Mouse (Mus musculus): ENCODE measurements around the gene Gpc6. TPM values are rescaled to one million over a fixed set of nuclear protein-coding genes. Genes with fewer than 3 reads are reported as not detected.

Gene Gpc6
- total RNA-seq, 2 experiments from 2014 or later, result 9.0 to 11.0 TPM

DNA sequence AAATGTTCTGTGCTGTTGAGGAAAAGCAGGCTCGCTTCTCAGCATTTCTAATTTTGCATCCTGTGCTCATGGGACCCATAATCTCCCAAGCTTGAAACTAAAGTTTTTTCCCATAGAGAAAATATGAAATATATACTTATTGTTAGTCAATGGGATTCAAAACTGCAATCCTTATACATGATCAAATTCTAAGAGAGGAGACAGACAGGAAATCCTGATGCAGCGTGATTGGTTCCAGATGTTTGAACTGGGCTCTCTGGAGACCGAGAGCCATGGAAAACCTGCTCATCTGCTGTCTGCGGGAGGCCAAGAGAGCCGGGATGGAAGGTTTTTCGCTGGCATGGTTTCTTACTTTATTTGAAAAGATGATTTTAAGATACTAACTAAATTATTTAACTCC is 649.1 kb downstream of the Gpc6 start:
- DNase-seq (ENCODE audit: low spot score in 2 of 2), result no peak

DNA sequence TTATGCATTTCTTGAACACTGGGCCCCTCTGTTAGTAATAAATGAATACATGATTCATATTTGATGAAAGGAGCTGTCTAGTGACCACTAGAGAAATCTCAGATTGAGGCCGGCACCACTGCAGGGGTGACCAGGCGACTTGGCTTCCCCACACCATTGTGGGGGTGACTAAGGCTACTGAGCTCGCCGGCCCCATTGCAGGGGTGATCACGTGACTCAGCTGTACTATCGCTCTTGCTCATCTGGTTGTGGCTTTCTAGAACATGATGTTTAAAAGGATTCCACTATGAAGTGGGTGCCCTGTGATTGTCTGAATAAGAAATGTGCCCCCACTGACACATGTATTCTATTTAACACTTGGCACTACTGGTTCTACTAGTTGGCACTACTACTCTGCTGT is 656.6 kb downstream of the Gpc6 start:
- DNase-seq (ENCODE audit: low spot score in 2 of 2), result no peak

- DNase-seq (ENCODE audit: low spot score in 2 of 2), result peak in 1 of 2 experiments; percentile 9
Observed at GRCm38 (mm10) chr14:117599758-117600157, 674.6 kb downstream of the Gpc6 start.

GRCm38 (mm10) chr14:117603837-117604236 is 678.7 kb downstream of the Gpc6 start:
- DNase-seq (ENCODE audit: low spot score in 2 of 2), result no peak

DNA sequence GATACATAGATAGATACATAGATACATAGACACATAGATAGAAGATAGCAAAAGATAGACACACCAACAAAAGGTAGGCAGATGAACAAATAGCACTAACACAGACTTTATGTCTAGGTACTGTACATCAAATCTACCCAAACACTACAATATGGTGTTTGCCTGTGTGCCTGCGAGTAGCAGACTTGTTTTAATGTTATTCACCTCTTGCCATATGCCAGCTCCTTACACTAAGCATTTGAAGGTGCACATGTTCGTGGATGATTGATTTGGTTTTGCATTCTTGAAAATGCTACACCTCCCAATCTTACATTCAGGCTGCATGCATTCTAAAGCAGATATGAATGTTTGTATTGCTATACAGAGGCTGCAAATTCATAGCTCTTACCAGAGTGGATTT is 680.6 kb downstream of the Gpc6 start:
- no peak for DNase-seq (ENCODE audit: low spot score in 2 of 2)

DNA sequence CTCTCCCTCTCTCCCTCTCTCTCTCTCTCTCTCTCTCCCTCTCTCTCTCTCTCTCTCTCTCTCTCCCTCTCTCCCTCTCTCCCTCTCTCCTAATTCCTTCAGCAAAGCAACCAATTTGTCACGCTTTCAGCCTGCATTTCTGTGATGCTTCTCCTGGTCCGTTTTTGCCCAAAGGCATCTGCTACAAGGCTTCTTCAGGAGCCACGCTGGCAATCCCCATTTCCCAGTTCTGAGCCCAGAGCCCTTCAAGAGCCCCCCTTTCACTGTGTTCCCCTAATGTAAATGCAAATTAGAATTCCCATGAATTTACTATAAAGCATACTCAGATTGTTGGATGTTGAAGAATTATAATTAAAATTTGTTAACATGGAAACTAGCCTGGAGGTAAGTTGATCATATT is 686.0 kb downstream of the Gpc6 start:
- DNase-seq (ENCODE audit: low spot score in 2 of 2), result no peak

- no peak for DNase-seq (ENCODE audit: low spot score in 2 of 2)
Observed at GRCm38 (mm10) chr14:117625100-117625710, 700.1 kb downstream of the Gpc6 start.

DNA sequence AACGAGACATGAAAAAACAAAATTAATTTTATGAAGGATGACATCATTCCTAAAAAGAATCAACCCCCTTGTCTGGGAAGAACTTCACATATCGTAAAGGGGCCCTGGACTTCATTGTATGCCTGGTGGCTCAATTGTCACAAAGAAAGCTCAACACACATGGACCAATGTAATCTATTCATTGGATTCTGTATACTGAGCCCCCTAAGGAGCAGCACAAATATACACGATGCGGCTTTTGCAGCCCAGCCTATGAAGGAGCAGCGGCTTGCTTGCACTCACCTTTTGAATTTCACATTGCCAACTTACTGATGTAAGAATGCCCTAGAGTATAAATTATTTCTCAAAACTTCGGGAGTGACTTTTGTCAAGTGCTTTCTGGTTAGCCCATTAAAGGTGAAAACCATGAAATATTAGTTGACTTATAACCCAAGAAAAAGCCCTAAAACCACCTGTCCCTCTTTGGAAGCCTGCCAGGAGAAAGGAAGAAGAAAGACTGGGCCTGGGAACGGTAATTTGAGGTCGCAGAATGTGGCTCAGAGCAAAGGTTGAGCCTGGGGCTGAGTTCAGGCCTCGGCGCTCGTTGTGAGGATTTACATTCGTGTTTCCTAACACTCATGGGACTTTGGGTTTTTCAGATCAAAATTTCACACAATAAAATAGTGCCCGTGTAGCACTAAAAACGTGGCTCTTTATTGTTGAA is 709.3 kb downstream of the Gpc6 start:
- DNase-seq (ENCODE audit: low spot score in 2 of 2), result no peak

GRCm38 (mm10) chr14:117641853-117642252 is 716.7 kb downstream of the Gpc6 start:
- DNase-seq (ENCODE audit: low spot score in 2 of 2), result no peak

DNA sequence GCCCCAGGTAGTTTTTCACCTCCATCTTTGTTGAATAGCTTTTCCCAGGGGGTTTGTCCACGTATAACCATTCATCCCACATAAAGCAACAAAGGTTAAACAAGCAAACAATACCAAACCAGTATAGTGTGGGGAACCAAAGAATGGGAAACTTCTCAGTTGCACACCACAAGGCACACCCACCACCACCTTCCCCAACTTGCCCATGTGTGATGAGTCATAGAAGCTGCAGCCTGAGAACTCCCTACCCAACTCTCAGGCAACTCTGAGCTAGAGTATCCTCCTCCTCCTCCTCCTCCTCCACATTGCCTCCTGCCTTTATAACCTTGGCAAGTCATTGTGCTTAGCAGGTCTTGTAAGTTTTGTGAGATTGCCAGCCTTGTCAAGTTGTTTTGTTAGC is 718.0 kb downstream of the Gpc6 start:
- DNase-seq (ENCODE audit: low spot score in 2 of 2), result no peak

DNA sequence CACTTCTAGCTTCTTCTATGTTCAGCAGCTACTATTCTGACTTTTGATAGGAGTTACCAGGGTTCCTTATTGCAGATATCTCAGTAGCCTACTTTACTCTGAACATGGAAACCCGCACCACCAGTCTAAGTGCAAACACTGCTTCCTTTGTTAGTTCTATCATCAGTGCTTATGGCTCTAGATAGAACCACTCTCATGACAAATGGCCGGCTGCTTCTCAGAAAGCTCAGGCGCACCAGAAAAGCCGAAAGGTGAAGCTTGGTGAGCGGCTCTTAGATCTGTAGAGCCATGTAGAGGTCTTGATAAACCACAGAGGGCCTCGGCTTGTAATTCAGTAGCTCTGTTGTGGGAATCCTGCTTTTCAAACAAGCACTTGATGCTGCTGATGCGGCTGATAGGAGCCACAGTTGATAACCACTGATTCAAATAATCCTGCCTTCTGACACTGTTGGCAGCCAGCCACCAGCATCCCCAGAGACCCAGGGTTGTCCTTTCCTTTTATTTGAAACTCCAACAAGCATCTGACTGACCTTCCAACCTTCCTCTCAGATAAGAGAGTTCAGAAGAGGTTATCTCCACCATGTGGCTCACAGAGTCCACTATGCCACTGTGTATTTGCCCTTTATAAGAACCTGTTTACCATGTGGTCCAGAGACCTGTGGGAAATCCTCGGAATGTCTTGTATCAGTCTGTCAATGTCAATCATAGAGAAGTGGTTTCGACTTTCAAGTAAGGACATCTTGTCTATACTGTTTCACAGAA is 723.3 kb downstream of the Gpc6 start:
- no peak for DNase-seq (ENCODE audit: low spot score in 2 of 2)

DNA sequence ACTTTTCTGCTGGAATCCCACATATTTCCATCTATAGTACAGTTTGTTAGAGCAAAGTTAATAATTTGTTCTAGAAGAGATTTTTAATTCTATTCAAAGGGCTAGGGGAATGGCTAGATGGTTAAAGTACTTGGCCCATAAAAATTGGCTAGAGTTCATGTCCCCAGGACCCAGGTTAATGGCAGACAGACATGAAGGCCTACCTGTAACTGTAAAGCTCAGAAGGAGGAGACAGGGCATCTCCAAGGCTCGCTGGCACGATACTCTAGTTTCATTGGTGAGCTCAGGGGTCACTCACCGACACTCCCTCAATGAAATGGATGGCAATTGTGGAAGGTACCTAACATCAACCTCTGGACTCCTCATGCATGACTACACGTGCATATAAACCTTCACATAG is 725.0 kb downstream of the Gpc6 start:
- no peak for DNase-seq (ENCODE audit: low spot score in 2 of 2)

DNA sequence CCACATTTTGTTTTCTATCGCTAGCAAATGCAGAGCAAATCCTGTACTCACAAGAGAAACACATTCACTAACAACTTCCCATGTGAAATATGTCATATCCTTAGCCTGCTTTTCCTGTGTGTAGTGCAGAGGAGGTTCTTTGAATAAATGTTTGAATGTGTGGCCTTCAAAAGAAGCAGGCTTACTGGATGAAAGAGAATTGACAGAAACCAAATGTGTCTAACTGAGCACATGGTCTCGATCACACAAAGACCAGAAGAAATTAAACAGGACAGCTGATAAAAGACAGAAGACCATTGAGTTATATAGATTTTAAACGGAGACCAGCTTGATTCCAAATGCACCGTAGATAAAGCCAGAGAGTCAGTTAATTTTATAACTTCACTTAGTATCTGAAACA is 726.2 kb downstream of the Gpc6 start:
- no peak for DNase-seq (ENCODE audit: low spot score in 2 of 2)

- DNase-seq (ENCODE audit: low spot score in 2 of 2), result no peak
Observed at GRCm38 (mm10) chr14:117651938-117652337, 726.8 kb downstream of the Gpc6 start.

- peak in 1 of 2 experiments; percentile 5 for DNase-seq (ENCODE audit: low spot score in 2 of 2)
Observed at GRCm38 (mm10) chr14:117655382-117655781, 730.3 kb downstream of the Gpc6 start.

DNA sequence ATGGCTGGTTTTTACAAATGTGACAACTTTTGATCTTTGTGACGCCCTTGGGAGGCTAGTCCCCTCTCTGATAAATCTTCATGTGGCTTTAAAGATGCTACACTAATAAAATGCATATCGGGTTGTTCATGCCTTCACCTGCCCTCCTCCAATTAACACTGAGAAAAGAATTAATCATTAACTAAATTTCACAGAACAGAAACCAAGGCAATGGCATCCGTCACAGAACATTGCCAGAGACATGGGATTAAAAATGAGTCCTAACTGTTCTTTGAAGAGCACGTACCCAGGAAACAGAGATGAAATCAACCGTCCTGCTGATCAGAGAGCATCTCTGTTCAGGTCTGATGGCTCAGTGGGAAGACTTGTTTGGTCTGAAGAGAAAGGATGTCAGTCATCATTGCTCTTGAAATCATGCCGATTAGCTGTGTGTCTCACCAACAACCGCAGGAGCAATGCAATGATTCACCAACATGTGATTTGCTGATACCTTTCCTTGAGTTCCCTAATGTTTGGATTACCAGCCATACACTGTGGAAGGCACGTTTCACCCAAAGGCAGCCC is 734.2 kb downstream of the Gpc6 start:
- no peak for DNase-seq (ENCODE audit: low spot score in 2 of 2)

GRCm38 (mm10) chr14:117662261-117662660 is 737.1 kb downstream of the Gpc6 start:
- no peak for DNase-seq (ENCODE audit: low spot score in 2 of 2)

DNA sequence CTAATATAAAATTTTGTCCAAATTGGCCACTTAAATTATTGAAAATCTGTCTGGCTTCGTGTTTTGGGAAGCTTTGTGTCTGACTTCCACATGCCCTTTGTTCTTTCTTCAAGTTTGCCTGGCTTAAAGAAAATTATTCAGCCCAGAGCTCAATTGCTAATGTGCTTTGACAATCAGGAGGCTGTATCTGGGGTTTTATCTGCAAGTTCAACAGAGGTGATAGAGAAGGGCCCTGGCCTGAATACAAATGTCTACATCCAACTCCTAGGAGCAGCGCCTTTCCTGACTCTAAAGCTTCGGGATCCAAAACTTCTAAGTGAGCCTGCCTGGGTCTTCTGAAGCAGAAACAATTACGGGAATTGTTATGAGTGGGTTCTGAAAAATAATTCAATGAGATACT is 739.7 kb downstream of the Gpc6 start:
- no peak for DNase-seq (ENCODE audit: low spot score in 2 of 2)

DNA sequence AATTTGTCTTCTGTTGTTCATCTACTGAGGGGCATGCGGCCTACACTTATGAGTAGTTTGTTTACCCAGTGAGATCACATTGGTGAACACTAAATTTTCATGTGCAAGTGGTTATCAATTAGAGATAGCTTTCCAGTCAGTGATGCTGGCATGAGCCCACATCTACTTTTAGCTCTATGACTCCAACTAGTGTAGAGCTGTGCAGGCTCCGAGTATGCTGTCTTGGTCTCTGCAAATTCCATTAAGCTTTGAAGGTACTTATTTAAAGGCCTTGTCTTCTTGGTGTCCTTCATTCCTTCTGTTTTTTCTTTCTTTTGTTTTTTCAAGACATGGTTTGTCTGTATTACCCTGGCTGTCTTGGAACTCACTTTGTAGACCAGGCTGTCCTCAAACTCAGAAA is 741.0 kb downstream of the Gpc6 start:
- peak in 1 of 2 experiments; percentile 9 for DNase-seq (ENCODE audit: low spot score in 2 of 2)

GRCm38 (mm10) chr14:117673541-117673940 is 748.4 kb downstream of the Gpc6 start:
- DNase-seq (ENCODE audit: low spot score in 2 of 2), result no peak

DNA sequence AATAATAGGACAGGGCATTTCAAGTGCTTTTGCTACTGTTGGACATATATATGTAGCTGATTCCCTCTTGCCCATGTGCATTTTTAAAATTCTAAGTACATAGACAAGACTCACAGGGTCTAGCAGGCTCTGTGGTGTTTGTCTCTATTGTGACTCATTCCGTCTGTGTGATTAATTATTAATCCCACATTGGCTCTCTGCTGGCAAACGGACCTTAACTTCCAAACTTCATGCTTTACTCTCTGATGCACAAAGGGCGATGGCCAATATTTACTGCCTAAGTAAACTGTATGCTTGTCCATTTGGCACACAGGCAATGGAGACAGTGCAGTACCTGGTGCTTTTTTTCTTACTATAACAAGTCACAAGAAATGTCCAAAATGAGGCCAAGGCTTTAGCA is 749.4 kb downstream of the Gpc6 start:
- no peak for DNase-seq (ENCODE audit: low spot score in 2 of 2)

DNA sequence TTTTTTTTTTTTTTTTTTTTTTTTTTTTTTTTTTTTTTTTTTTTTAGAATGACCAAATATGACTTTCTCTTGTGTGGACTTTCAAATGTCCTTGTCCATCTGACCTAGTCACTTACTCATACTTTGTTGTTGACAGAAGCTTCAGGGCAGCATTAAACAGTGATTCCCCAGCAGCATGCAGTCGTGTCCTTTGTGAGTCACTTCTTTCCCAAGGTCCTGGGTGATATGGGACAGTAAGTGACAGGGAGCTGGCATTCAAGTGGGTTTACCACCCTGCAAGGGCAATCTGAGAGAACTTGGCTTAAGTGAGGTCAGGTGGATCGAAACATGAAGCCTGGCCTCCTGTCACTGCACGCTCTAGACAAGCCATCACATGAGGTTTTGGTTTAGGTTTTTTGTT is 754.8 kb downstream of the Gpc6 start:
- no peak for DNase-seq (ENCODE audit: low spot score in 2 of 2)
